Mouse (Mus musculus) embryonic fibroblast, embryonic 13.5 days (primary cell): ENCODE measurements at regions not wholly inside any gene's neighbourhood (a gene's known extent, or its start where the extent isn't known, plus 50 kb on each side); places are given as distances from the start of the nearest gene placed in this dataset.
A peak's percentile ranks its signal among the peaks of the same experiment; 100 is the strongest.
"Not testable (repeated sequence)": the region's sequence is repeated elsewhere in the genome, so short reads cannot be mapped to it uniquely, and the experiment has no call there.

Experiments used
- H3K27ac ChIP-seq: 2 replicates; pipeline ENCODE4 v1.5.1; 2012; ENCODE audit warnings: low read length, control low read depth, inconsistent platforms; ENCODE audit not compliant: insufficient read depth
- H3K4me1 ChIP-seq: 2 replicates; pipeline ENCODE4 v1.6.1; 2011; ENCODE audit warnings: low read length; ENCODE audit not compliant: control insufficient read depth, insufficient read depth
- H3K4me3 ChIP-seq: 2 replicates; pipeline ENCODE4 v1.5.1; 2011; ENCODE audit warnings: mild to moderate bottlenecking, control low read depth, low read length; ENCODE audit not compliant: insufficient read depth
- CTCF ChIP-seq: IDR thresholded peaks from 2 replicates; pipeline ENCODE4 v1.5.1; 2011; ENCODE audit warnings: mild to moderate bottlenecking, control low read depth, low read length, moderate library complexity, borderline replicate concordance; ENCODE audit not compliant: insufficient read depth
- POLR2A ChIP-seq: IDR thresholded peaks from 2 replicates; pipeline ENCODE4 v1.6.1; 2011; ENCODE audit warnings: low read depth, mild to moderate bottlenecking, control low read depth, low read length, moderate library complexity

- H3K4me3 ChIP-seq: no peak overlapping the region
- TF ChIP-seq POLR2A (no peak), CTCF (no peak)
- H3K27ac ChIP-seq: no peak overlapping the region
- H3K4me1 ChIP-seq: no peaks in the 10 kb centered on the region
Measured at GRCm38 (mm10) chr16:15128996-15129395, 188.3 kb upstream of the Gm21897 start.

DNA sequence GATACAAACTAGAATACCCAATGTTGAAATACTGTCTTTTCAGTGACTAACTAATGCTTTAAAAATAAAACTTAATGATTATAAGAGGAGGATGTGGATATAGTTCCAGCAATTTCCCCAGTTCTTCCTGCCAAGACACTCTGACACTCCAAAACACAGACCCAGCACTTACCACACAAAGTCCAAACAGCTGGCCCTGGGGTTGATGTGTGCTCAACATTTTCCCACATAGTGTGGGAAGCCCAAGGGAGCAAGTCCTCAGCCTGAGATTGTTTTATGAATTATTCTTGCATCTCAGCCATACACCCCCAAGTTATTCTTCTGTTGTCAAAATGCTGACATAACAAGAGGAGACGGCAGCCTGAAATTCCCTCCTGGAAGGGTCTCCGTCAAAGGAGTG lies 187.5 kb upstream of the Gm21897 start:
- Histone ChIP-seq H3K4me3 (no peak overlapping the region), H3K4me1 (no peaks in the 10 kb centered on the region), H3K27ac (no peak overlapping the region)
- TF ChIP-seq CTCF (no peak), POLR2A (no peak)

GRCm38 (mm10) chr16:15157852-15158251 lies 159.4 kb upstream of the Gm21897 start:
- Histone ChIP-seq H3K4me1 (no peaks in the 10 kb centered on the region), H3K4me3 (no peak overlapping the region), H3K27ac (no peak overlapping the region)
- TF ChIP-seq POLR2A (no peak), CTCF (no peak)

GRCm38 (mm10) chr16:15175516-15175915 lies 141.7 kb upstream of the Gm21897 start:
- Histone ChIP-seq H3K27ac (no peak overlapping the region), H3K4me1 (no peaks in the 10 kb centered on the region), H3K4me3 (no peak overlapping the region)
- TF ChIP-seq POLR2A (no peak), CTCF (no peak)

DNA sequence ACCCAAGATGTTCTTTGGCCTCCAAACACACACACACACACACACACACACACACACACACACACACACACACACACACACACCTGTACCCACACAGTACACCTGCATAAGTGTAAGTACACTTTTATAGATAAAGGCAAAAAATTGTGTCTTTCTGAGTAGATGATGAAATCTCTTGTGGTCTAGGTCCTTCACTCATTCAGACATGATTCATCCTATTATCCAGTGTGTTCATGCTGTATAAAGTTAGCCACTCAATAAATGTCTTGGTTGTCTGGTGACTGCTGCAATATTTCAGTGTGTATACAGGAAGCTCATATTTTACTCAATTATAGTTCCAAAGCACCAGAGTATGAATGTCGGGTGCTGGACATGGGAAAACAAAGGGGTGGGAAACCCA lies 131.5 kb upstream of the Gm21897 start:
- TF ChIP-seq POLR2A (no peak), CTCF (no peak)
- Histone ChIP-seq H3K4me1 (no peaks in the 10 kb centered on the region), H3K4me3 (no peak overlapping the region), H3K27ac (peak overlapping the region; percentile 51)

DNA sequence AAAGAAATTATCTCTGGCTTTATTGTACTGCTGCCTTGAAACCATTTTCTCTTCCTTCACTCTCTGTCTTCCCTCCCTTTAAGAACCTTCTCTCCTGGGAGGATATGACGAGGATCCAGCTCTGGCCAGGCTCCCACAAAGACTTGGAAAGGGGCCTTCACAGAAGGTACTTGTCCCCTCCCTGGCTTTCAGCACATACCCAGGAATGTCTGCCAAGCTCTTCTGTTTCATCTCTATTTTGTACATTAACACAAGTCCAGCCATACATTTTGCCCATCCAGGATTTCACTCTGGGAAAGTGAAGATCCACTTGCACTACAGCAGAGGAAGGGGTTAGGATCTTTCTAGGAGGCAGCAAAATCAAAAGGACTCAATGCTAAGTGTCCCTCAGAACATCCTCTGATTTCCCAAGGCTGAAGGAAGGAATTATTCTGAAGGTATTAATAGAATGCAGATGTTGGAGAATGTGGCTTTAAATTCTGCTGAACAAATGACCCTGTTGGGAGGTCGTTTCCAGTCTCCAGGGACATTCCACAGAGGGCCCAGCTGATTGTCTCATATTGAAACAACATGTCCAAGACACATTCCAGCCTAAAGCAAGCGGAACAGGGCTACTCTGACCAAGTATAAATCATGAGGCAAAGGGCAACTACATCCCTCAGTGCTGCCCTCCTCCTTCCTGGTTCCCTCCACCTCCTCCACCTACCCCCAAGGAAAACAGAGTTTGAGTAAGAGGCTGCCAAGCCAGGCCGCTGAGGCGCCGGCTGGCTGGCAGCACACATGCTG lies 122.1 kb upstream of the Gm21897 start:
- Histone ChIP-seq H3K27ac (peak overlapping the region; percentile 99), H3K4me1 (peaks cover 29% of the 10 kb centered on the region), H3K4me3 (no peak overlapping the region)
- TF ChIP-seq POLR2A (no peak), CTCF (no peak)

DNA sequence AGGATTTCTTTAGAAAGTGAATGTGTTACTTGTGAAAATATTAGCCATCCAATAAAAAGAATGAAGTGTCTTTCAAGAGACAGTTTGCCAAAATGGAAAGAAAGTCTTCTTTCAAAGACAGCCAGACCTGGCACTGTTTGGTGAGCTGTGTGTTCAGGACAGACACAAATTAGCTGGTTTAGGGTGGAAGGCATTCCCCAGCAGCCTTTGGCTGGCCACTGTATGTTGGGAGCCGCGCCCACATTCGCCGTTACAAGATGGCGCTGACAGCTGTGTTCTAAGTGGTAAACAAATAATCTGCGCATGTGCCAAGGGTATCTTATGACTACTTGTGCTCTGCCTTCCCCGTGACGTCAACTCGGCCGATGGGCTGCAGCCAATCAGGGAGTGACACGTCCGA lies 121.3 kb upstream of the Gm21897 start:
- H3K4me3 ChIP-seq: not testable (repeated sequence)
- peak overlapping the region; percentile 99 for H3K27ac ChIP-seq
- H3K4me1 ChIP-seq: peaks cover 29% of the 10 kb centered on the region

- Histone ChIP-seq H3K4me1 (peaks cover 29% of the 10 kb centered on the region), H3K4me3 (no peak overlapping the region), H3K27ac (no peak overlapping the region)
- no peak for TF ChIP-seq POLR2A
- TF ChIP-seq CTCF: no peak
Measured at GRCm38 (mm10) chr16:15196855-15197254, 120.4 kb upstream of the Gm21897 start.

DNA sequence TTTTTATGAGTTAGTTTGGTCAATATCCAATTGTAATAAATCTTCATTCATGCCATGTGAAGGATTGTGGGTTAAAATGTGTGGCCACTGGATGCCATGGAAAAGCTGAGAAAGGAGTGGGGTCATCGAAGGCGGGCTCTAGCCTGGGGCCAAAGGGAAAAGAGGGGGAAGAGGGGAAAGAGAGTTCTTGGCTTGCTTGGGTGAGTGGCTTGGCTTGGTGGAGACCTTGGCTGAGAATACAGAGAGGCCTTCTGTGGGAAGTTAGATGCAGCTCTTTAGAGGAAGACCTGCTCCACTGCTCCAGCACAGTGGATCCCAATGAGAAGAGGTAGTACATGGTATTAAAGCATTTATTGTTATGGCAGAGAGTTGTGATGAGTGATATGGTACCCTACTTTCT lies 101.3 kb upstream of the Gm21897 start:
- TF ChIP-seq POLR2A (no peak), CTCF (no peak)
- Histone ChIP-seq H3K4me3 (no peak overlapping the region), H3K4me1 (no peaks in the 10 kb centered on the region), H3K27ac (no peak overlapping the region)

DNA sequence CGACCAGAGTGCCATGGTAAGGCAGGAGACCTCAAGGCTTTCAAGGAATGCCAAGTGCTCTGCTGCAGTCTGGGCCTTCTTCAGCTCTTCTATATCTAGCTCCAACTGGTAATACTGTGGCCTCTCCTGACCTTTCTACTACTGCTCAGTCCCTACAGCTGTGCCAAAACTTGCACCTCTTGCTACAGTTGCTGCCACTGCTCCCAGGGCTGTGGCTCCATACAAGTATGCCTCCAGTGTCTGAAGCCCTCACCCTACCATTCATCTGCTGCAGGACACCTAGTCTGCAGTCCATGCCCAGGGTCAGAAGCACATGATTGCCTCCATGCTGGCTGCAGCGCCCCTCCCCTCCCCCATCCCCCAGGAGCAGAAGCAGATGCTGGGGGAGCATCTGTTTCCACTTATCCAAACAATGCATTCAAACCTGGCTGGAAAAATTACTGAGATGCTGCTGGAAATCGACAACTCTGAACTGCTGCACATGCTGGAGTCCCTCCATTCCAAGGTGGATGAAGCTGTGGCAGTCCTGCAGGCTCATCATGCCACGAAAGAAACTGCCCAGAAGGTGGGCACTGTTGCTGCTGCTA lies 96.2 kb upstream of the Gm21897 start:
- Histone ChIP-seq H3K4me3 (no peak overlapping the region), H3K27ac (no peak overlapping the region), H3K4me1 (no peaks in the 10 kb centered on the region)
- no peak for TF ChIP-seq POLR2A
- no peak for TF ChIP-seq CTCF

- H3K27ac ChIP-seq: peak overlapping the region; percentile 18; the same call in 1 of the 2 replicates
- peaks cover 3% of the 10 kb centered on the region; the same call in 1 of the 2 replicates for H3K4me1 ChIP-seq
- H3K4me3 ChIP-seq: no peak overlapping the region
- no peak for TF ChIP-seq POLR2A
- TF ChIP-seq CTCF: no peak
Measured at GRCm38 (mm10) chr16:15237836-15238235, 79.4 kb upstream of the Gm21897 start.
